Mouse (Mus musculus) forebrain, postnatal 0 days (tissue): ENCODE measurements around the gene Mob3b. TPM values are rescaled to one million over a fixed set of nuclear protein-coding genes. Genes with fewer than 3 reads are reported as not detected.

Experiments used
- ATAC-seq: fragments of 200-750 bp; cut with Nextera tagmentation; 2 replicates; pipeline ENCODE4 v1.8.0; 2017; ENCODE audit warnings: mild to moderate bottlenecking, moderate library complexity
- DNase-seq: peaks from one replicate; pipeline ENCODE4 v3.0.0-alpha.2; 2015
- H3K27ac ChIP-seq: fragments of 300-500 bp; sonication (generic); 2 replicates; pipeline ENCODE4 v1.5.1; 2014; ENCODE audit warnings: low read depth, mild to moderate bottlenecking, antibody characterized with exemption, low read length, moderate library complexity, mixed read lengths
- H3K27me3 ChIP-seq: fragments of 300-500 bp; sonication (generic); 2 replicates; pipeline ENCODE4 v1.6.1; 2014; ENCODE audit warnings: mild to moderate bottlenecking, low read length, mixed read lengths; ENCODE audit not compliant: insufficient read depth
- H3K36me3 ChIP-seq: fragments of 300-500 bp; sonication (generic); 2 replicates; pipeline ENCODE4 v1.6.1; 2014; ENCODE audit warnings: mild to moderate bottlenecking, moderate library complexity; ENCODE audit not compliant: insufficient read depth
- H3K4me1 ChIP-seq: fragments of 300-500 bp; sonication (generic); 2 replicates; pipeline ENCODE4 v1.6.1; 2014; ENCODE audit warnings: antibody characterized with exemption; ENCODE audit not compliant: insufficient read depth
- H3K4me2 ChIP-seq: fragments of 300-500 bp; sonication (generic); 2 replicates; pipeline ENCODE4 v1.6.1; 2014; ENCODE audit warnings: low read depth, mild to moderate bottlenecking, moderate library complexity
- H3K4me3 ChIP-seq: fragments of 300-500 bp; sonication (generic); 2 replicates; pipeline ENCODE4 v1.5.1; 2014; ENCODE audit warnings: low read depth, low read length, mixed read lengths
- H3K9ac ChIP-seq: fragments of 300-500 bp; sonication (generic); 2 replicates; pipeline ENCODE4 v1.6.1; 2014; ENCODE audit warnings: mild to moderate bottlenecking
- H3K9me3 ChIP-seq: fragments of 300-500 bp; sonication (generic); 2 replicates; pipeline ENCODE4 v1.6.1; 2016; ENCODE audit warnings: low read length
- CTCF ChIP-seq: sonication (generic); IDR thresholded peaks from 2 replicates; pipeline ENCODE4 v1.5.1; 2016; ENCODE audit warnings: antibody characterized with exemption, control low read depth, low read depth
- WGBS: fragments of 180-500 bp; shearing (Covaris S2); extraction: QIAGEN DNeasy Blood & Tissue Kit; methylation state at CpG from one replicate; pipeline ENCODE4 v1.1.7; 2014; 5-methylcytosine and 5-hydroxymethylcytosine counted together
- polyA plus RNA-seq: library from polyadenylated mRNA; unstranded; fragments of >200 nt; fragmentation: Nextera tagmentation; extraction: Ambion mirVana; gene quantifications from 2 replicates; pipeline ENCODE4 v1.2.1, GENCODE M21; 2015
- total RNA-seq: library from RNA; depleted of rRNA; stranded (reverse); fragments of >200 nt; gene quantifications from 2 replicates; pipeline ENCODE4 v1.2.3, GENCODE M21; 2014

Gene Mob3b
- total and polyA plus RNA-seq, 2 experiments from 2014 or later: 3.0 to 4.3 TPM

DNA sequence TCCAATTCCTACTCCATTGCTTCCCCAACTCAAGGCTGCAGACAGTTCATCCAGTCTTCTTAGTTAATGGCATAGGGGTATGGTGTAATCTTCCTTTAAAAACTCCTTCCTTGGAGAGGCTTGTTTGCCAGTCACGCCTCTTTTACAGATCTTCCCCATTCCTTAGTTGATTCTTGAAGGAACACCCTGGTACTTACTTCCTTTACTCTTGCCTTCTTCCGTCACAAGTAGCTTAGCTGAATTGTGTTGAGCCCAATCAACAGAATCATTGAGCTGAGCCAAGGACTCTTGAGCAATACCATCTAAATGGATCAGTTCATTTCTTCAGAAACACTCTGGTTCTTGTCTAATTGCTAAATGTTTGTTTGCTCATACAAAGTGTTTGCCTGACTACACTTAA, 8.0 kb upstream of the Mob3b start:
- H3K4me1 ChIP-seq: no peaks in the 10 kb centered on the region
- DNase-seq (no peak), ATAC-seq (no peak)
- no peak for TF ChIP-seq CTCF
- H3K4me2 ChIP-seq: no peak overlapping the region
- H3K36me3 ChIP-seq: no peaks in the 10 kb centered on the region
- H3K4me3 ChIP-seq: no peak overlapping the region
- H3K9ac ChIP-seq: no peak overlapping the region
- no peak overlapping the region for H3K27ac ChIP-seq
- 86% methylated on average over 2 of the region's 2 CpGs for WGBS
- H3K27me3 ChIP-seq: no peaks in the 10 kb centered on the region
- H3K9me3 ChIP-seq: no peaks in the 10 kb centered on the region

DNA sequence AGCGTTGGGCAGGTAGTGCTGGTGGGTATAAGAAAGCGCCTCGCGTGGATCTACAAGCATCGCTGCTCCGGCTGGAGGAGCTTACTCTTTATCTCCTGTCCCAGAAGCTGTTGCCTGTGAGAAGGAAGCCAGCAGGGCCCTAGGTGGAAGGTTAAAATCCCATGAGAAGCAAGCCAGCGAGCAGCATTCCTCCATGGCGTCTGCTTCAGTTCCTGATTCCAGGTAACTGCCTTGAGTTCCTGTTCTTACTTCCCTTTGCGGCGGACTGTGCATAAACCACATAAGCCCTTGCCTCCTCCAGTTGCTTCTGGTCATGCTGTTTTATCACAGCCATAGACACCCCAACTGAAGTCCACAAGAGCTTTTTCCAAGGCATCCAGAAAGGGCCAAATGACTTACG, 531 bp upstream of the Mob3b start:
- ATAC-seq (no peak), DNase-seq (no peak)
- no peak overlapping the region for H3K27ac ChIP-seq
- no peak overlapping the region for H3K9ac ChIP-seq
- TF ChIP-seq CTCF: no peak
- peaks cover 5% of the 10 kb centered on the region; the same call in 1 of the 2 replicates for H3K4me1 ChIP-seq
- H3K4me3 ChIP-seq: no peak overlapping the region
- H3K27me3 ChIP-seq: peaks cover 8% of the 10 kb centered on the region; the same call in 1 of the 2 replicates
- no peaks in the 10 kb centered on the region for H3K9me3 ChIP-seq
- H3K4me2 ChIP-seq: no peak overlapping the region; the same call in 1 of the 2 replicates
- no peaks in the 10 kb centered on the region for H3K36me3 ChIP-seq
- 65% methylated on average over 11 of the region's 11 CpGs for WGBS

DNA sequence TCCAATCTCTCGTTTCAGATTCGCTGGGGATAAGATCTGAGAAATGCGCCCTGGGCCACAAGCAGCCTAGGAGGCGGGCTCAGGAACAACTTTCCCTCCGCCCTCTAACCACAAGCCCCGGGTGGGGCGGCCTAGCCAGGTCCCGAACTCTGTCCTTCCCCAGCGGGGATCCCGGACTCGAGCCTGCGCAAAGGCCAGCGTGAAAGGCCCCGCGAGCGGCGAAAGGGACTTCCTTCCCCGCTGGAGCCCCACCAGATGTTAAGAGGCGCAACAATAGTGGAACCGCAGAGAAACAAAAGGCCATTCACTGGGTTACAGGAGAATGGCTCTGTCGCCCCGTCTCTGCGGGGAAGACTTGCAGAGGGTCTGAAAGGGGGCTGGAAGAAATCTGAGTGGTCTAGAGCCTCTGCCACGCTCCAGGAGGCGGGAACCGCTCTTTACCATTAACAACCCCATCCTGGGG, 1.1 kb downstream of the Mob3b start:
- TF ChIP-seq CTCF: no peak
- WGBS: under 1% methylated on average over 26 of the region's 26 CpGs
- H3K9ac ChIP-seq: peak overlapping the region; percentile 45
- 0 out of 2 replicates have a peak overlapping the region, but pooled peaks have one; percentile 41 for H3K27ac ChIP-seq
- H3K9me3 ChIP-seq: no peaks in the 10 kb centered on the region
- peak overlapping the region; percentile 94 for H3K4me2 ChIP-seq
- no peaks in the 10 kb centered on the region for H3K36me3 ChIP-seq
- peak; percentile 9 for DNase-seq
- H3K4me3 ChIP-seq: peak overlapping the region; percentile 55
- peaks cover 5% of the 10 kb centered on the region; the same call in 1 of the 2 replicates for H3K4me1 ChIP-seq
- ATAC-seq: peak; percentile 54
- peaks cover 8% of the 10 kb centered on the region; the same call in 1 of the 2 replicates for H3K27me3 ChIP-seq

DNA sequence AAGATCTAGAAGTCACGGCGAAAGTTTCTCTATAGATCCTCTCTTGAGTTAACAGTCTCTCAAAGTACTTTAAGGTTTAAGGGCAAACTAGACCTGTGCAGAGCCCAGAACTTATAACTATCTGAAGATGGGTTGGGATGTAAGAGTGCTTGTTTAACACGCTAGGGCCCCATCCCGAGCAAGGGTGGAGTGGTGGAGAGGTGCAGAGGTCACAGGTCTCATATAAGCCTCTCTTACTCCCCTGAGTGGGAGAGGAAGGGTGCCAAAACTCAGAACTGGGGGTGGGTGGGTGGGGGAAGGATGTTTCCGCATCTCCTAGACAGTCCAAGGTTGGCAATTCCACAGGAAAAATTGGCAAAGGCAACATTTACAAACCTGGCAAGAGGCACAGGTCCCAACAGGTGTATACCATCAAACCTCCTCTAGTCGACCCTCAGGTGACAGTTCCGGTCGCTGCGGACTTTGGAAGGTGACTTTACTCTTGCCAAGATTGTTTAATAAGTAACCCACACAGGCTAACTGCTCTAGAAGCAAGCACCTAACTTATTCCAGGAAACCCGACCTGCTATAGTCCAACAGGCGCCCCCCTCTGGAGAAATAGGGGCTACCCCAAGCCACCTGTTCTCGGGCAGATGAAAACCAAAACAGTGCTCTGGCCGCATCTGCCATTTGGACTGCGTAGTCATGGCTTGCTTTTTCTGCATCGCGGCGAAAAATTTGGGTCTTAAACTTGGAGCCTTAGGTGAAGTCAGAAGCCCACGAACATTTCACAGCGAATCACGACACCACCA, 2.0 kb downstream of the Mob3b start:
- peak; percentile 25; the same call in 1 of the 2 replicates for TF ChIP-seq CTCF
- DNase-seq: no peak
- Histone ChIP-seq H3K27ac (no peak overlapping the region), H3K27me3 (peaks cover 8% of the 10 kb centered on the region; the same call in 1 of the 2 replicates), H3K4me2 (peak overlapping the region; percentile 94), H3K4me1 (peaks cover 5% of the 10 kb centered on the region; the same call in 1 of the 2 replicates), H3K9me3 (no peaks in the 10 kb centered on the region), H3K4me3 (peak overlapping the region; percentile 55), H3K36me3 (no peaks in the 10 kb centered on the region), H3K9ac (peak overlapping the region; percentile 45; the same call in 1 of the 2 replicates)
- WGBS: 27% methylated on average over 20 of the region's 20 CpGs
- ATAC-seq: no peak

DNA sequence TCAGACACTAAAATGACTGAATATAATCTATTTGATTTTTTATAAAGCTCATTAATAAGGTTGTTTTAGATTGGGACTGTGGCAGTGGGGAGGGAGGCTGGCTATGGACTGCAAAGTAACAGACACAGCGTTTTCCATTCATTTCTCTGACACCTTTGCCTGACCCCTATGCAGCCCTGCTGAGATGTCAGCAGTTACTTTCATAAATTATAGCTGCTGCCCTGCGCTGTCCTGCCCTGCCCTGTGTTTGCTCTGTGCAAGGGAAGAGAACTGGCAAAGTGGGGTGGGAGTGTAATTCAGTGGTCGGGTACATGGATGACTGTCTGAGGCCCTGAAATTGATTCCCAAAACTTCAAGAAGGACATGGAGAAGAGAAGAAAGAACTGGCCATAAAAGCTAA, 3.2 kb downstream of the Mob3b start:
- no peak for TF ChIP-seq CTCF
- peaks cover 5% of the 10 kb centered on the region; the same call in 1 of the 2 replicates for H3K4me1 ChIP-seq
- no peaks in the 10 kb centered on the region for H3K36me3 ChIP-seq
- H3K4me2 ChIP-seq: no peak overlapping the region
- peaks cover 8% of the 10 kb centered on the region; the same call in 1 of the 2 replicates for H3K27me3 ChIP-seq
- DNase-seq (no peak), ATAC-seq (no peak)
- H3K9me3 ChIP-seq: no peaks in the 10 kb centered on the region
- no peak overlapping the region for H3K4me3 ChIP-seq
- WGBS: 58% methylated on average over 3 of the region's 3 CpGs
- no peak overlapping the region for H3K27ac ChIP-seq
- no peak overlapping the region for H3K9ac ChIP-seq

- no peak within 1 kb of the TSS for H3K4me3 ChIP-seq
- no peak within 1 kb of the TSS for H3K4me2 ChIP-seq
- 80% methylated on average over 4 of the region's 4 CpGs for WGBS
- peaks cover 5% of the 10 kb centered on the region; the same call in 1 of the 2 replicates for H3K4me1 ChIP-seq
- no peaks in the 10 kb centered on the region for H3K9me3 ChIP-seq
- no peak for ATAC-seq
- H3K27ac ChIP-seq: no peak within 1 kb of the TSS
- no peak for DNase-seq
- peaks cover 8% of the 10 kb centered on the region; the same call in 1 of the 2 replicates for H3K27me3 ChIP-seq
- TF ChIP-seq CTCF: no peak
- H3K9ac ChIP-seq: no peak within 1 kb of the TSS
- H3K36me3 ChIP-seq: no peaks in the 10 kb centered on the region
Observed at GRCm38 (mm10) chr4:35151756-35152155, 5.5 kb downstream of the Mob3b start, which contains the start of gene Ifnk. Gene Ifnk (plus strand): TSS chr4:35152056.

GRCm38 (mm10) chr4:35150706-35151105, 6.6 kb downstream of the Mob3b start:
- no peak overlapping the region for H3K4me3 ChIP-seq
- H3K27me3 ChIP-seq: no peaks in the 10 kb centered on the region
- ATAC-seq (no peak), DNase-seq (no peak)
- TF ChIP-seq CTCF: no peak
- 87% methylated on average over 3 of the region's 3 CpGs for WGBS
- H3K27ac ChIP-seq: no peak overlapping the region
- H3K9ac ChIP-seq: no peak overlapping the region
- no peaks in the 10 kb centered on the region for H3K9me3 ChIP-seq
- H3K4me1 ChIP-seq: no peaks in the 10 kb centered on the region
- no peak overlapping the region for H3K4me2 ChIP-seq
- no peaks in the 10 kb centered on the region for H3K36me3 ChIP-seq
